Mouse (Mus musculus) forebrain, embryonic 11.5 days (tissue): ENCODE data around the gene Scrn3. TPM values are rescaled to one million over a fixed set of nuclear protein-coding genes. Genes with fewer than 3 reads are reported as not detected.
A peak's percentile ranks its signal among the peaks of the same experiment; 100 is the strongest.

Source experiments
- ATAC-seq: fragments of 200-750 bp; cut with Nextera tagmentation; replicated peaks from 2 replicates; pipeline ENCODE4 v1.8.0; 2017; ENCODE audit warnings: moderate TSS enrichment; ENCODE audit not compliant: low FRiP score
- DNase-seq: peaks from one replicate; pipeline ENCODE4 v3.0.0-alpha.2; 2017; ENCODE audit warnings: low spot score
- H3K27ac ChIP-seq: fragments of 300-500 bp; sonication (generic); 2 replicates; pipeline ENCODE4 v1.5.1; 2014; ENCODE audit warnings: low read depth, low read length
- H3K27me3 ChIP-seq: fragments of 300-500 bp; sonication (generic); 2 replicates; pipeline ENCODE4 v1.6.1; 2014; ENCODE audit warnings: mild to moderate bottlenecking, low read length, mixed read lengths; ENCODE audit not compliant: control insufficient read depth, insufficient read depth
- H3K36me3 ChIP-seq: fragments of 300-500 bp; sonication (generic); 2 replicates; pipeline ENCODE4 v1.6.1; 2014; ENCODE audit warnings: mild to moderate bottlenecking, low read length, moderate library complexity, mixed read lengths; ENCODE audit not compliant: control insufficient read depth, insufficient read depth
- H3K4me1 ChIP-seq: fragments of 300-500 bp; sonication (generic); replicated peaks from 2 replicates; pipeline ENCODE4 v1.6.1; 2014; ENCODE audit warnings: low read length, mixed read lengths; ENCODE audit not compliant: control insufficient read depth, insufficient read depth
- H3K4me2 ChIP-seq: fragments of 300-500 bp; sonication (generic); 2 replicates; pipeline ENCODE4 v1.6.1; 2014; ENCODE audit warnings: low read depth, mild to moderate bottlenecking, low read length, moderate library complexity, mixed read lengths; ENCODE audit not compliant: severe bottlenecking
- H3K4me3 ChIP-seq: fragments of 300-500 bp; sonication (generic); 2 replicates; pipeline ENCODE4 v1.5.1; 2014; ENCODE audit warnings: low read depth, low read length
- H3K9ac ChIP-seq: fragments of 300-500 bp; sonication (generic); 2 replicates; pipeline ENCODE4 v1.6.1; 2014; ENCODE audit warnings: low read length
- H3K9me3 ChIP-seq: fragments of 300-500 bp; sonication (generic); 2 replicates; pipeline ENCODE4 v1.6.1; 2016; ENCODE audit warnings: low read length, mixed read lengths; ENCODE audit not compliant: control insufficient read depth
- WGBS: fragments of 180-500 bp; shearing (Covaris S2); extraction: QIAGEN DNeasy Blood & Tissue Kit; methylation state at CpG from one replicate; pipeline ENCODE4 v1.1.7; 2014; 5-methylcytosine and 5-hydroxymethylcytosine counted together
- polyA plus RNA-seq: library from polyadenylated mRNA; unstranded; fragments of >200 nt; fragmentation: Nextera tagmentation; extraction: Ambion mirVana; gene quantifications from 2 replicates; pipeline ENCODE4 v1.2.1, GENCODE M21; 2014

Gene Scrn3
- polyA plus RNA-seq, 1 experiment from 2014 or later: 14.0 TPM

GRCm38 (mm10) chr2:73378326-73378725, 65.9 kb downstream of the Scrn3 start:
- Histone ChIP-seq H3K4me1 (no peaks in the 10 kb centered on the region), H3K27me3 (no peaks in the 10 kb centered on the region), H3K4me2 (no peak overlapping the region), H3K27ac (no peak overlapping the region), H3K9me3 (no peaks in the 10 kb centered on the region), H3K4me3 (no peak overlapping the region), H3K36me3 (no peaks in the 10 kb centered on the region), H3K9ac (no peak overlapping the region)
- ATAC-seq (no peak), DNase-seq (no peak)
- 88% methylated on average over 5 of the region's 5 CpGs for WGBS

DNA sequence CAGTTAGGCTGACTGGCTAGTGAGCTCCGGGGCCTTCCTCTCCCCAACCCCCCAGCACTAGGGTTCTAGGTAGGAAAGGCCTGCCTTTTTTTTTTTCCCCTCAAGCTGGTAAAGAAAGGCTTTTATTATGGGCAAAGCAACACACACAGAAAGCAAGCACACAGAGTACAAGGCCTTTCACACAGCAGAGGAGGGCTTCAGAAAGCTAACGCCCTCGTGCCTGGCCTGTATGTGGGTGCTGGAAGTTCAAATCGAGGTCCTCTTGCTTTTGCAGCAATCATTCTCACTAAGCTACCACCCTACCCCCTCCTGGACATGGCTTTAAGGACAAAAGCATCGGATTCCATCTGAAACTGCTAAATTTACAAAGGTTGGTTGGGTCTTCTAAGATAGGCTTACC, 67.3 kb downstream of the Scrn3 start:
- Histone ChIP-seq H3K4me1 (no peaks in the 10 kb centered on the region), H3K27me3 (no peaks in the 10 kb centered on the region), H3K4me3 (no peak overlapping the region), H3K36me3 (no peaks in the 10 kb centered on the region), H3K27ac (no peak overlapping the region), H3K9me3 (no peaks in the 10 kb centered on the region), H3K4me2 (no peak overlapping the region), H3K9ac (no peak overlapping the region)
- DNase-seq (no peak), ATAC-seq (no peak)
- 77% methylated on average over 5 of the region's 5 CpGs for WGBS

DNA sequence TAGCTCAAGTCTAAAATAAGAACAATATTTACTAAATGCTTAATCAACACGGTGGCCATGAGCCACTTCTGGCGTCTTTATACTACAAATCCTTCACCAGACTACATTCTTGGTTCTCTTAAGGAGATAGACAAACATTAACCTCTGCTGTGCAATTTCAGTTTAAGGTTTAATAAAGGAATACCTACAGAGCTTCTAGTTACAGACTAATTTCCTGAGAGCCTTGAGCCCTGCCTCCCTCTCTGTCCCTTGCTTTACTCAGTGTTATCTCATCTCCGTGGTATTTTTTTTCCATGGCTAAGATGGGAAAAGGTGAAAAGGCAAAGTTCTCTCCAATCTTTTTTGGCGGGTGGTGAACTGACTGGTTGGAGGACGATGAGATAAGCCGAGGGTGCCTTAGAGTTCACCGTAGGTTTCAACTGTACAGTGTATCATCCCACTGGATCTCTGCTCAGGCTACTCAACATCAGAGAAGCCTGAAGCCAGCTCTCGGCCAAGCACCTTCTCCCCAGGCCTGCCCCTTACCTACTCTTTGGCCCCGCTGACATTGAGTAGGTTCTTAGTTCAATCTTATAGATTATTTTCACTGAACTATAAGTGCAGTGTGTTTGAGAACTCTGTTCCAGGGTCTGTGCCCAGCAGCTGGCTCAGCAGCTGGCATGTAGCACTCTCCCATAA, 68.0 kb downstream of the Scrn3 start:
- Histone ChIP-seq H3K9ac (no peak overlapping the region), H3K4me3 (no peak overlapping the region), H3K36me3 (no peaks in the 10 kb centered on the region), H3K27ac (no peak overlapping the region), H3K4me2 (no peak overlapping the region), H3K9me3 (no peaks in the 10 kb centered on the region), H3K27me3 (no peaks in the 10 kb centered on the region), H3K4me1 (no peaks in the 10 kb centered on the region)
- no peak for DNase-seq
- WGBS: 90% methylated on average over 9 of the region's 9 CpGs
- no peak for ATAC-seq

- 0 out of 2 replicates have a peak, but pooled peaks cover 3% of the 10 kb centered on the region for H3K4me1 ChIP-seq
- no peaks in the 10 kb centered on the region for H3K36me3 ChIP-seq
- H3K9ac ChIP-seq: no peak overlapping the region
- WGBS: 81% methylated on average over 4 of the region's 4 CpGs
- DNase-seq (no peak), ATAC-seq (no peak)
- no peaks in the 10 kb centered on the region for H3K27me3 ChIP-seq
- no peak overlapping the region for H3K4me3 ChIP-seq
- H3K4me2 ChIP-seq: no peak overlapping the region; the same call in 1 of the 2 replicates
- H3K9me3 ChIP-seq: no peaks in the 10 kb centered on the region
- no peak overlapping the region for H3K27ac ChIP-seq
Measured at GRCm38 (mm10) chr2:73385172-73385571, 72.8 kb downstream of the Scrn3 start.

DNA sequence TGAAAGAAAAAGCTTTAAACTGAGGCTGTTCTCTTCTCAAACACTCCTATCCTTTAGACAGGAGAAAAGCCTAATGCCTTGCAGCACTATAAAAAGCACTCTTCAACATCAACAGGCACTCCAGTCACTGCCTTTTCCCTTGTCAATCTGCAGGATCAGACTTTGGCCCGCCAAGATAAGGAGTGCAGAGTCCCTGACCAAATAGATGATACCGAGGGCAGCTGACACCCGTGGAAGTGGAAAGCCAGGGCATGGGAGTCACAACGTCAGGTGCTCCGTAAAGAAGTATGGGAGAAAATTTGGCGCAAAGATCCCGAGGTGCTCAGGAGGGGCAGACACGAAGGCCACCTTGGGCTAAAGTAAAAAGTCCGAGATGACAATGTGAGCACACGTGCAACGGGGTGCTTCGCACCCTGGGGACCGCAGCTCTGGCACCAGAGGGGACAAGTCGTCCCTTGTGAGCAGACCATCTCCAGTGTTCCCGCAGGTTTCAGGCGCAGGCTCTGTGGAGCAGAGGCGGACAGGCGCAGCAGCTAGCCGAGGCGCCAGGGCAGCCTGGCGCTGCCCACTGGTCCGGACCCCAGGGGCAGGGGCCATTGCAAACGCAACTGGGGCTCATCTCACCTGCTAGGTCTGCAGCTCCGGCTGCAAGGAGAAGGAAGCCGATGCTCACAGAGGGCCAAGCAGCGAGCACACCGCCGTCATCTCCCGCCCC, 73.4 kb downstream of the Scrn3 start:
- Histone ChIP-seq H3K36me3 (no peaks in the 10 kb centered on the region), H3K4me1 (0 out of 2 replicates have a peak, but pooled peaks cover 3% of the 10 kb centered on the region), H3K27me3 (no peaks in the 10 kb centered on the region), H3K9ac (peak overlapping the region; percentile 64), H3K4me3 (peak overlapping the region; percentile 60), H3K27ac (no peak overlapping the region), H3K4me2 (peak overlapping the region; percentile 98), H3K9me3 (no peaks in the 10 kb centered on the region)
- ATAC-seq: no peak
- no peak for DNase-seq
- 2% methylated on average over 29 of the region's 29 CpGs for WGBS

DNA sequence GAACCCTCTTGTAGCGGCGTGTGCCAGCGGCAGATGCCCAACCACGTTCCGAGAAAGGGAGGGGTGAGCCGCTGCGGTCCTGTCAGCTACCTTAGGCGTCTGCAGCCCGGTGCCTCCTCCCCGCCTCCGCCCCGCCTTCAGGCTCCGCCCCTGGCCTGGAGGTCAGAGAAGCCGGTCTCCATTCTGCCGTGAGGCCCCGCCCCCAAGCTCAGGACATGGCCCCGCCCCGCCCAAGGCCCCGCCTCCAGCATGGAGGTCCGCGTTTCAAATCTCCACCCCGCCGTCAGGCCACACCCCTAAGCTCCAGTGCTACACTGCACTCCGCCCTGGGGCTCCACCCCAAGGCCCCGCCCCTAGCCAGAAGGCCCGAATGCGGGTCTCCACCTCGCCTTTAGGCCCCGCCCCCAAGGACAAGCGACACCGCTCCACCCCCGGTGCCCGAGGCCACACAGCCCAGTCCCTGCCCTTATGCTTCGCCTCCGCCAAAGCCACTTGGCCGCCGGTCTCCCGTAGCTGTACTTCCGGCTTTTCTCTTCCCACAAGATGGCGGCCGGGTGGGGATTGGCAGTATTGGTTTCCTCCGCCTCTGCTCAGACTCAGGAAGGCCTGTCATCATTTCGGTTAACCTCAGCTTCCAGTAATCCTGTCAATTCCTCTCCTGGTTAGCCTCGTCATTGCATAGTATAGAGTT, 74.1 kb downstream of the Scrn3 start, which contains the start of gene Gpr155:
Gpr155 (minus strand) TSS at position 217 of the 691 bp plus-strand sequence.
- DNase-seq (peak; percentile 100), ATAC-seq (peak; percentile 99)
- Histone ChIP-seq H3K9ac (peak within 1 kb of the TSS; percentile 64), H3K27me3 (no peaks in the 10 kb centered on the region), H3K4me3 (peak within 1 kb of the TSS; percentile 60), H3K27ac (peak within 1 kb of the TSS; percentile 37; the same call in 1 of the 2 replicates), H3K4me2 (peak within 1 kb of the TSS; percentile 98), H3K9me3 (no peaks in the 10 kb centered on the region), H3K36me3 (no peaks in the 10 kb centered on the region), H3K4me1 (0 out of 2 replicates have a peak, but pooled peaks cover 3% of the 10 kb centered on the region)
- WGBS: under 1% methylated on average over 42 of the region's 44 CpGs

Other genes starting within 250 kb of the Scrn3 start
- gene Ola1, start 93.7 kb upstream of the Scrn3 start, polyA plus RNA-seq: 99.8 and 110 TPM in 2 replicates
- 5.5 and 8.2 TPM in 2 replicates for gene Sp9, start 40.7 kb upstream of the Scrn3 start, polyA plus RNA-seq
- gene Cir1, start 100 bp downstream of the Scrn3 start, polyA plus RNA-seq: 18.2 and 18.6 TPM in 2 replicates
- gene Gpr155, start 74.0 kb downstream of the Scrn3 start, polyA plus RNA-seq: 2.6 and 2.7 TPM in 2 replicates
- 8.6 and 10.9 TPM in 2 replicates for gene Wipf1, start 217.1 kb downstream of the Scrn3 start, polyA plus RNA-seq